Mouse (Mus musculus) liver, embryonic 14.5 days (tissue): ENCODE measurements at regions not wholly inside any gene's neighbourhood (a gene's known extent, or its start where the extent isn't known, plus 50 kb on each side); places are given as distances from the start of the nearest gene placed in this dataset.

Experiments used
- CTCF ChIP-seq: IDR thresholded peaks from 2 replicates; pipeline ENCODE4 v1.5.1; 2016; ENCODE audit warnings: antibody characterized with exemption, low read depth, control low read depth
- EP300 ChIP-seq: IDR thresholded peaks from 2 replicates; pipeline ENCODE4 v1.6.1; 2016; ENCODE audit warnings: antibody characterized with exemption, low read depth

DNA sequence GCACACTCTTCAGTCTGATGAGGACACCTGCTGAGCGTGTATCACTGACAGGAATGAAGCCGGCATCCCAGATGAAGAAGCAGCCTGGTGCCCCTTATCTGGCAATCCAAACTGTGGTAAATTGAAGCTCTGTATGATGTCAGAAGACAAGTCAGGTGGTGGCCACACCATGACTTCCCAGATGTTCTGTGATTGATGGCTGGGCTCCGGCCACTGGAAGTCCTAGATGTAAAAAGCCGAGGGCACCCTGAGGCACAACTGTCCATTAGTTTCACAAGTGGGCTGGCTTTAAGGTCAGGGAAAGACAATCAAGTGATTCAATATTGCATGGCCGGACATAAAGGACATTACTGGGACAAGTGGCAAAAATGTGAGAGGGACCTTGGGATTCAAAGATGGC, 74.4 kb upstream of the Errfi1 start:
- TF ChIP-seq CTCF = no peak
- no peak for TF ChIP-seq EP300
